Comparison of ENCODE assay signal across 32 mouse cellular contexts in genomic region chr10:117444761-117445160, GRCm38 (mm10).
"Had no signal": no experiment of that assay in that cellular context is flagged by ENCODE, and none has a peak within 500 bp of the region (broad histone marks: within the 10 kb centered on the region; RNA-seq: fewer than 3 reads in every experiment).

No protein-coding gene starts in this region.

- H3K9me3 ChIP-seq: limb, embryonic 15.5 days; liver, embryonic 13.5 days; liver, embryonic 15.5 days; lung, embryonic 15.5 days; neural tube, embryonic 13.5 days had no signal

- ATAC-seq: liver, embryonic 12.5 days; liver, postnatal 0 days; lung, postnatal 0 days; midbrain, embryonic 13.5 days; midbrain, embryonic 15.5 days; midbrain, embryonic 16.5 days had no signal

- H3K27me3 ChIP-seq: limb, embryonic 12.5 days; limb, embryonic 15.5 days; liver, embryonic 12.5 days; liver, embryonic 13.5 days; liver, embryonic 15.5 days; lung, embryonic 15.5 days; megakaryocyte, embryonic 14.5 days; neural tube, embryonic 12.5 days; neural tube, embryonic 13.5 days had no signal

- DNase-seq: left cerebral cortex, postnatal 4 days; liver; liver, embryonic 13.5 days; liver, postnatal 0 days; lung, adult 18-20 months; lung, adult 2 months; lung, embryonic 14.5 days; lung, postnatal 10 days; lung, postnatal 14 days; lung, postnatal 36 days; lung, postnatal 4 days; midbrain, embryonic 14.5 days had no signal

- H3K36me3 ChIP-seq: limb, embryonic 12.5 days; limb, embryonic 13.5 days; limb, embryonic 15.5 days; liver, embryonic 12.5 days; liver, embryonic 13.5 days; liver, embryonic 15.5 days; lung, embryonic 15.5 days; midbrain, embryonic 10.5 days; midbrain, embryonic 12.5 days; midbrain, embryonic 13.5 days; midbrain, embryonic 15.5 days; neural tube, embryonic 12.5 days; neural tube, embryonic 13.5 days had no signal

- H3K9ac ChIP-seq: limb, embryonic 12.5 days; limb, embryonic 13.5 days; limb, embryonic 15.5 days; liver, embryonic 12.5 days; liver, embryonic 13.5 days; liver, embryonic 14.5 days; liver, embryonic 15.5 days; liver, postnatal 0 days; lung, embryonic 14.5 days; lung, embryonic 15.5 days; midbrain, embryonic 12.5 days; midbrain, embryonic 13.5 days; midbrain, embryonic 15.5 days; neural tube, embryonic 12.5 days; neural tube, embryonic 13.5 days had no signal

- H3K4me2 ChIP-seq: limb, embryonic 12.5 days; limb, embryonic 13.5 days; limb, embryonic 15.5 days; liver, embryonic 11.5 days; liver, embryonic 12.5 days; liver, embryonic 13.5 days; liver, embryonic 15.5 days; lung, embryonic 14.5 days; lung, embryonic 15.5 days; midbrain, embryonic 11.5 days; midbrain, embryonic 12.5 days; midbrain, embryonic 13.5 days; midbrain, embryonic 15.5 days; neural tube, embryonic 12.5 days; neural tube, embryonic 13.5 days had no signal

- H3K4me1 ChIP-seq: limb, embryonic 15.5 days; liver, embryonic 12.5 days; liver, embryonic 13.5 days; lung, embryonic 15.5 days; megakaryocyte, embryonic 14.5 days had no signal

- H3K27ac ChIP-seq: limb, embryonic 12.5 days; limb, embryonic 13.5 days; limb, embryonic 15.5 days; liver, embryonic 12.5 days; liver, embryonic 13.5 days; liver, embryonic 14.5 days; liver, embryonic 15.5 days; lung, embryonic 15.5 days; macrophage; midbrain, embryonic 10.5 days; midbrain, embryonic 12.5 days; midbrain, embryonic 13.5 days; midbrain, embryonic 15.5 days; neural tube, embryonic 12.5 days; neural tube, embryonic 13.5 days had no signal

- H3K4me3 ChIP-seq: limb, embryonic 12.5 days; limb, embryonic 13.5 days; limb, embryonic 15.5 days; liver, embryonic 12.5 days; liver, embryonic 13.5 days; liver, embryonic 15.5 days; lung, embryonic 15.5 days; megakaryocyte, embryonic 14.5 days; midbrain, embryonic 10.5 days; midbrain, embryonic 12.5 days; midbrain, embryonic 13.5 days; midbrain, embryonic 15.5 days; myocyte; neural tube, embryonic 12.5 days; neural tube, embryonic 13.5 days had no signal
